Mouse (Mus musculus) brain, embryonic 14.5 days (tissue): ENCODE data around the gene Rbfox2. TPM values are rescaled to one million over a fixed set of nuclear protein-coding genes. Genes with fewer than 3 reads are reported as not detected.
A peak's percentile ranks its signal among the peaks of the same experiment; 100 is the strongest.
"Not testable (repeated sequence)": the region's sequence is repeated elsewhere in the genome, so short reads cannot be mapped to it uniquely, and the experiment has no call there.

Experiments
- DNase-seq: peaks from one replicate; pipeline ENCODE4 v3.0.0-alpha.2; 2011; ENCODE audit warnings: low read depth
- CTCF ChIP-seq: fragments of 200-500 bp; IDR thresholded peaks from 2 replicates; pipeline ENCODE4 v1.5.1; 2012; ENCODE audit warnings: inconsistent platforms, mild to moderate bottlenecking, moderate library complexity, borderline replicate concordance; ENCODE audit not compliant: insufficient read depth, insufficient read length; ENCODE audit errors: extremely low read depth
- POLR2A ChIP-seq: fragments of 200-500 bp; IDR thresholded peaks from 2 replicates; pipeline ENCODE4 v1.6.1; 2012; ENCODE audit warnings: mild to moderate bottlenecking, inconsistent platforms, borderline replicate concordance; ENCODE audit not compliant: poor library complexity, insufficient read depth, insufficient read length, severe bottlenecking; ENCODE audit errors: extremely low read depth
- polyA plus RNA-seq: library from polyadenylated mRNA; depleted of rRNA; stranded (reverse); fragments of >200 nt; gene quantifications from 2 replicates; pipeline ENCODE4 v1.2.3, GENCODE M21; 2012

The Rbfox2 gene
- polyA plus RNA-seq, 1 experiment: 367 TPM

DNA sequence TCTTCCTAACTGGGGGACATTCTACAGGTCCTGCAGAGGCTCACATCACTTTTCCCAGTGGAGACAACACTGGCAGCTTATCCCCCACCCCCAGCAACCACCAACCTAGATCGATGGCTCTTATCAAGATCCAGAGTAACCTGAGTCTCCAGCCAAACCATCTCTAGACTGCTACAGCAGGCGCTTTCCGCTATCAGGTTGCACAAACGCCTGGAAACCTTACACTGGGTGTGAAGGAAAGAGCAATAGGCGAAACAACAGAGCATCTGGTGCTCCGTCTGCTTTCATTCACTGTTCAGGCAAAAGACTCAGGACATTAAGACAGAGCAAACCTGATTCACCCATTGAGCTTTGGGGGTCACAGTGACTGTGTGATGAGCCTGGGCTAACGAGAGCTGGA is 15.3 kb downstream of the Rbfox2 start:
- TF ChIP-seq POLR2A: no peak
- no peak for TF ChIP-seq CTCF
- DNase-seq: peak; percentile 57

DNA sequence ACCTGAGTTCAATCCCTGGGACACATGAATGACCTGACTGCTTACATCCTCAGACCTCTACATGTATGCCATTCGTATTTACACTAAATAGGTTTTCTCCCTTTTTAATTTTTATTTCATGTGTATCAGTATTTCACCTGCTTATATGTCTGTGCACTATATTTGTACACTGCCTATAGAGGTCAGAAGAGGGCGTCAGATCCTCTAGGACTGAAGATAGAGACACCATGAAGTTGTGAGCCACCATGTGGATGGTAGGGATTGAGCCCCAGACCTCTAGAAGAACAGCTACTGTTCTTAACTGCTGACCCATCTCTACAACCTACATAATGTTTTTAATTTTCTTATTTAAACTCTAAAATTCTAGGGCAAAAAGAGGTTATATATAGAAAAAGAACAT is 16.5 kb downstream of the Rbfox2 start:
- TF ChIP-seq POLR2A: no peak
- TF ChIP-seq CTCF: no peak
- DNase-seq: no peak

DNA sequence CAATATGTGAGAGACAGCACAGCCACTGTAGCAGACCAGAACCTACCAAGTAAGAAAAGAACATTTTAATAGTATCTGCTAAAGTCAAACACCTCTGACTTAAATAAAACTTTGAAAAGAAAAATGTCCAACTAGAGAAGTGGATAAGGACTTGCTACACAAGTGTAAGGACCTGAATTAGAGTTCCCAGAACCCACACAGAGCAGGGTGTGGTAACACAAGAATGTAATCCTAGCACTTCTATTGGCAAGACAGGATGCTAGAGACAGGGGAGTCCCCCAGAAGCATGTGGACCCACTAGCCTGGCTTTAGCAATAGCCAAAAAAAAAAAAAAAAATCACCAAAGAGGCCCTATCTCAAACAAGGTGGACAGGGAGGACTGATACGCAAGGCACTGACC is 26.7 kb downstream of the Rbfox2 start:
- no peak for DNase-seq
- no peak for TF ChIP-seq POLR2A

DNA sequence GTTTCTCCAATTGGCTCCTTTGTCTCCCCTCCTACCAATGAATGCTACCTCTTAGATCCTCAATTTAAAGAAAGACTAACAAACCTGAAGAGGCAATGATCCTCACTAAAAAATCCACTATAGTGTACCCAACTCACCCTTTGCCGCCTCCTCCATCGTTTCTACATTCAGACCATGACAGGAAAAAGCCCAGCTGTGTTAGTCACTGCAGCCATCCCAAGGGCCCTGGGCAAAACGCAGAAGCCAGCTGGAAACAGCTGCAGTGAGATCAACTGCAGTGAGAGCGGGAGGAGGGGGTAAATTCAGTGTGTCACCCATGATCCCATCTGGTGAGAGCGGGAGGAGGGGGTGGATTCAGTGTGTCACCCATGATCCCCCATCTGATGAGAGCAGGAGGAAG is 28.0 kb downstream of the Rbfox2 start:
- TF ChIP-seq CTCF (no peak), POLR2A (no peak)
- DNase-seq: peak; percentile 29

DNA sequence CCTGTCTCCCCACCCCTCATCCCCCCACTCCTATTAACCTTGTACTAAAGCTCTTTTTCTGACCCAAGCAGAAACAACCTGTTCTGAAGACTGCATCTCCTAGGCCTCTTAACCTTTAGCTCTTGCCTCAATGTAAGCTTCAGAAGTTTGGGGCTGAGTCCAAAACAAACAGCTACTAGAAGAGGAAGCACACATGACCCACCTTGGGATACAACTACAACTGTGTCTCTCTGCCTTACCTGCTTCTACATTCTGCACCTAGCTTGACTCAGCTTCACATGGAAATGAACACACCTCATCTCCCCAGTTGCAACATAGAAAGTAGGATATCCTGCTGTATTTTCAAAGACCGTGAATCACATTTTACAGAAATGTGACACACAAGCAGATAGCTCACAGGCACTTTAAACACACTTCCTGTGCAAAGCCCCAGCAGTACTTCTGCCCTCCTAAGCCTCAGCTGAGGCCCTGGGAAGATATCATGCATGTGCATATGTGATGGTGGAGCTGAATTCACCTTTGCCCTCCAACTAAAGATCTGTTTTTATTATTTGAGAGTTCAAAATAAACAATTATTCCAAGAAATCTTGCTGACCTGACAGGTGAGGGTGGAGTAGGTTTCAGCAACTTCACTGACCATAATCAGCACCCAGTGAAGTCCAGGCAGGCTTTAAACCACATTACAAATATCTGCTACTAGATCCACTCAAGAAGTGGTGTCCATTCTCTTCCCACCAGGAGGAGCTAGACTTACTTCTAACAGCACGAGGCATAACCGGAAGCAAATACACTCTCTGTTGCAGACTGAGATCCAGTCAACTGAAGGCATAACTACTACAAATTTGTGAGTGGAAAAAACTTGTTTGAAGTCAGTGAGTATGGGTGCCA is 29.7 kb downstream of the Rbfox2 start:
- peak; percentile 49 for DNase-seq

DNA sequence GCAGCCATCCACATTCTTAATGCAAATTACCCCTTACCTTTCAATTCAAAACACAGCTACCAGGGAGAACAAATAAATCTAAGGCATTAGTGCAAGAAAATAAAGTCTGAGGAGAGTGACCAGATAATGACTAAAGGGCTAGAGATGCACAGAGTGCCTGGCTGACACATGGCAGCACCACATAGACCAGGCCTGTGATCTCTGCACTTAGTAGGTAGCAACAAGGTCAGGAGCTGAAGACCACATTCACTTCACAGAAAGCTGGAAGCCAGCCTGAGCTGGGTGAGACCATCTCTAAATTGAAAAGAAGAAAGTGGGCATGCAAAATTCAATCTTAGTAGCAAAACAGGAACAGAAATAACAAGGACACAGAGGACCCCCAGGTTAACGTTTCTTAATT is 30.5 kb downstream of the Rbfox2 start:
- TF ChIP-seq CTCF (no peak), POLR2A (no peak)
- no peak for DNase-seq

More for the DNA sequence above, 29.7 kb downstream of the Rbfox2 start:
- TF ChIP-seq CTCF: peak; percentile 37; the same call in 1 of the 2 replicates
- no peak for TF ChIP-seq POLR2A

DNA sequence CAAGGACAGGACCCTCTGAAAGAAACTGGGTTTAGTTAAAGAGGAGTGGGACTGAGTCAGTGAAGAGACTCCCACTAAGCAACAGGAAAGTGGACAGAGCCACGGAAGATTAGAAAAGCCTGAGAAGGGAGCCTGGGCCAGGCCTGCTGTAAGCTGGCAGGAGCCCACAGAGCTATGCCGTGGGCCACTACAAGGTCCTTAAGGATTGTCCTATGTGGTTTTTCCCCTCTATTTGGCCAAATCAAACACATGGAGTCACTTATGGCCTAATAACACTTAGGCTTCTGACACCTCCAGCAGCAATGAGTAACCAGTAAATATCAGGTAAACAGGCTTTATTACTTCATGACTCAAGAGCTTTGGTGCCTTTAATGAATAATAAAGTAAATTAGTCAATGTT is 31.2 kb downstream of the Rbfox2 start:
- no peak for TF ChIP-seq CTCF
- no peak for TF ChIP-seq POLR2A

DNA sequence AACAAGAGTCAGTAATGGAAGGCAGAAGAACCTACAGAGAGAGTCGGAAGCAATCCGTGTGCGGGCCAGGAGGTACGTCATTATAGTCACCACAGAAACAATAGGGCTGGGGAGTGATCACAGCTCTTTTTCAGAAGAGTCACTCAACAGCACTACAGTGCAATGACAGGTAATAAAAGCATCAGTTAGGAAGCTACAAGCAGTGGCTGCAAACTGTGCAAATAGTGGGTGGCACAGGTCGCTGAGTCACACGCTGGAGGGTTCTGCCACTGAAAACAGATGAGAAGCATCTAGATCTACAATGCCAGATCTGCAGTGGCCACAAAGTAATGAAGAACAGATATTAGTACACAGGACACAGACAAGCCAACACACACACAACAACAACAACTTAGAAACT is 32.9 kb downstream of the Rbfox2 start:
- TF ChIP-seq POLR2A: no peak
- TF ChIP-seq CTCF: no peak
- DNase-seq: no peak

More for the DNA sequence above, 31.2 kb downstream of the Rbfox2 start:
- no peak for DNase-seq

DNA sequence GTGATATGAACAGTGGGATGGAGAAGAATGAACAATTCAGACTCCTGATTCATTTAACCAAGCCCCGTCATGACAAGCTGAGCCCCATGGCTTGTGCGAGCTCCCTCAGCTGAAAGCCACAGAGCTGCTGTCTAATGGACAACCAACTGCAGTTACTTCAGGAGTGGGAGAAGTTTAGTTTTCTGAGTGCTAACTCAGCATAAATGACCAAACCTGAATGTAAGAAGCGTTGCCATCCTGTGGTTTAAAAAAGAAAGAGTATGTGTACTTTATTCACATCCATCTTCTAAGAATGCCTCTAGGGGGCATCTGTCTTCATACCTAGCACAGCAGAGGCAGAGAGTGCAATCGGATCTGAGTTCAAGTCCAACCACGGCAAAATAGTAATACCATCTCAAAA is 35.5 kb downstream of the Rbfox2 start:
- no peak for DNase-seq
- TF ChIP-seq POLR2A (no peak), CTCF (no peak)

DNA sequence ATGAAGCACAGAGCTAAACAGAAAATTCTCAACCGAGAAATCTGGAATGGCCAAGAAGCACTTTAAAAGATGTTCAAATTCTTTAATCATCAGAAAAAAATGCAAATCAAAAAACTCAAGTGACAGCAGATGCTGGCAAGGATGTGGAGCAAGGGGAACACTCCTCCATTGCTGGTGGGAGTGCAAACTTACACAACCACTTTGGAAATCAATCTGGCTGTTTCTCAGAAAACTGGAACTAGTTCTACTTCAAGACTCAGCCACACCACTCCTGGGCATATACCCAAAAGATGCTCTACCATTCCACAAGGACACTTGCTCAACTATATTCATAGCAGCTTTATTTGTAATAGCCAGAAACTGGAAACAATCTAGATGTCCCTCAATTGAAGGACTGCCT is 37.3 kb downstream of the Rbfox2 start:
- not testable (repeated sequence) for DNase-seq

DNA sequence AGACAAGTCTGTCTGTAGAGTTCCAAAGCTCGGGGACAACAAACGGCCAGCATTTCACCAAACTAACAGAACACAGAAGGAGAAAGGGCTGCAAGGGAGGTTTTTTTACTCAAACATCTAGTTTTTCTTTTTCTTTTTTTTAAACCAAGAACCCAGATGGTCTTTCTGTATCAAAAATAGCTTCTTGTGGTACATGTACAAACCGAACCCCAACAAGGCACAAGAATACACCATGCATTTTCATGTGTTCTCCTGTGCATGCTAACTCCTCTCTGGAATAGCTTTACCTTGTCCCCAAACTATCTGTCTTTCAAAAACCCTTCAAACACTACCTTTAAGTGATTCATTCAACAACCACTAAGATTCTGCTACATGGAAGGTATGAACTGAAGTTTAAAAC is 38.4 kb downstream of the Rbfox2 start:
- TF ChIP-seq CTCF (no peak), POLR2A (no peak)

DNA sequence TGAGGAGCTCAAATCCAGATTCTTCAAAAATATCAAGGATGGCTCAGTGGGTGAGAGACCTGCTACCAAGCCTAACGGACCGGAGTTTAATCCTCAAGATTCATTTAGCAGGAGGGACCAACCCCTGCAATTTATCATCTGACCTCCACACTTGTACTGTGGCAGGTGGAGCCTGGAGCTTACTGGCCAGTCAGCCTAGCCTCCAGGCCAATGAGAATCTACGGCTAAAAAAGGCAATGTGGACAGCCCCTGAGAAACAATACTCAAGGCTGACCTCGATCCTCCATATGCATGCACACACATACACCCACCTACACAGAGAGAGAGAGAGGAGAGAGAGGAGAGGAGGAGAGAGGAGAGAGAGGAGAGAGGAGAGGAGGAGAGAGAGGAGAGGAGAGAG is 41.5 kb downstream of the Rbfox2 start:
- TF ChIP-seq POLR2A (no peak), CTCF (no peak)
- peak; percentile 23 for DNase-seq

More for the DNA sequence above, 38.4 kb downstream of the Rbfox2 start:
- no peak for DNase-seq

DNA sequence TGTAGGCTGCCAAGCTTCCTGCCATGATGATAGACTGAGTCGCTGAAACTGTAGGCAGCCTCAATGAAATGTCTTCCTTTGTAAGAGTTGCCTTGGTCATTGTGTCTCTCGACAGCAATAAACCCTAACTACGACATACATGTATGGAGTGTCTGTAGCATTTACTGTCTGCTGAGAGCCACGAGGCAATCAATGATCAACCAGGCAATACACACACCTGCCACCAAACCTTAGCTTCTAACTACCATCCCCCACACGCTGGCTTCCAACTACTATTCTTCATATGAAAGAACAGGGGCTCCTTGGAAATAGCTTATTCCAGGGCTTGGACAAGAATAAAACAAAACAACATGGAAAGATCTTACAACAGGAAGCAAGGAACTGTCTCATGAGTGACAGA is 42.5 kb downstream of the Rbfox2 start:
- TF ChIP-seq CTCF (no peak), POLR2A (no peak)
- no peak for DNase-seq

DNA sequence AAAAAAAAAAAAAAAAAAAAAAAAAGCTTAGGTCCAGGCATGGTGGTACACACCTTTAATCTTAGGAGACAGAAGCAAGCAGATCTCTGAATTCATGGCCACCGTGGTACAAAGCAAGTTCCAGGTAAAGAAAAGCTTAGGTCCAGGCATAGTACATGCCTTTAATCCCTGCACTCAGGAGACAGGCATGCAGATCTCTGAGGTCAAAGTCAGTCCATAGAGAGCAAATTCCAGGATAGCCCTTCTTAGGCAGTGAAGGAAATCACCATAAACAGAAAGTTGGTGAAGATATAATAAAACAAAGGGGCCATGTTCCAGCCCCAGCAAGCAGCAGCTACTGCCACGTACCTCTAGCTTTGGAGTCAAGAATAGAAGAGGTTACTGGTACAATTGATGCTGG is 44.0 kb downstream of the Rbfox2 start:
- DNase-seq: no peak
- TF ChIP-seq POLR2A: no peak
- TF ChIP-seq CTCF: no peak

DNA sequence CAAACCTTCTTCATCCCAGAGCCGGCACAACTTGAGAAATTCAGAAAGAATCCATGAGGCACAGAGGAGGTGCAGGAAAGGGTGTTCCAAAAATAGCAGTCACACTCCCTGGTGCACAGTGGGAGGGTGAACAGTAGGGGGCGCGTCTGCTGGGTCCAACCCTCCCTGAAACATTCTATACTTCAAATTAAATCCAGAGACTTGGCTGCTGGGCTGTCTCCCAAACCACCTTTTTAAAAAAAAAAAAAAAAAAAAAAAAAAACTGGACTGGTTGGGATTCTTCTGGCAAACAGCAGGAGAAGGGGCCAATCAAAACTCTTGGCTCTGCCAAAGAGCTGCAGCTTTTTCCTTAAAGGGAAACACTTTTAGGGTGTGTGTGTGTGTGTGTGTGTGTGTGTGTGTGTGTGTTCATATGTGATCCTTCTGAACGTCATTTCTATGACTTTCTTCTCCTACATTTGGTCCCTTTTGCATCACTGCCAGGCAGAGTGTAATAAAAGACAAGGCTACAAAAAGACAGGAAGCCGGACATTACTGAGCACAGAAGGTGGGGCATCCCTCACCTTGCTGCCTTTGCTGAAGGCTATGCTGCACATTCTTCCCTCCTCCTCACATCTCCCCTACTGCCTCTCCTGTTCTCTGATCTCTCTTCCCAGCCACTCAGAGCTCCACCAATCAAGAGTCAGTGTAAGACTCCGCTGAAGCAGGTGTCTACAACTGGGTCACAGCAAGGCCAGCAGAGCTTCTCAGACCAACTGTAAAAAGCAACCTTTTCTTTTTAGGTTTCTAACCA is 49.2 kb downstream of the Rbfox2 start:
- TF ChIP-seq POLR2A (no peak), CTCF (peak; percentile 69)
- peak; percentile 59 for DNase-seq
